Mouse (Mus musculus) kidney, embryonic 14.5 days (tissue): Measurements from ENCODE around the gene Fkbp9. TPM values are rescaled to one million over a fixed set of nuclear protein-coding genes. Genes with fewer than 3 reads are reported as not detected.

Experiments used
- ATAC-seq: fragments of 200-750 bp; cut with Nextera tagmentation; 2 replicates; pipeline ENCODE4 v1.8.0; 2017; ENCODE audit warnings: moderate number of reproducible peaks, mild to moderate bottlenecking, moderate TSS enrichment, moderate library complexity; ENCODE audit not compliant: low FRiP score, low TSS enrichment
- H3K27ac ChIP-seq: fragments of 300-500 bp; sonication (generic); 2 replicates; pipeline ENCODE4 v1.5.1; 2014; ENCODE audit warnings: low read depth, mild to moderate bottlenecking, low read length, moderate library complexity, mixed read lengths
- H3K27me3 ChIP-seq: fragments of 300-500 bp; sonication (generic); 2 replicates; pipeline ENCODE4 v1.6.1; 2014; ENCODE audit warnings: mild to moderate bottlenecking, low read length; ENCODE audit not compliant: control insufficient read depth, insufficient read depth
- H3K36me3 ChIP-seq: fragments of 300-500 bp; sonication (generic); 2 replicates; pipeline ENCODE4 v1.6.1; 2014; ENCODE audit warnings: low read length, mixed read lengths; ENCODE audit not compliant: control insufficient read depth, insufficient read depth
- H3K4me1 ChIP-seq: fragments of 300-500 bp; sonication (generic); 2 replicates; pipeline ENCODE4 v1.6.1; 2014; ENCODE audit warnings: low read length, mixed read lengths; ENCODE audit not compliant: control insufficient read depth, insufficient read depth
- H3K4me2 ChIP-seq: fragments of 300-500 bp; sonication (generic); replicated peaks from 2 replicates; pipeline ENCODE4 v1.6.1; 2014; ENCODE audit warnings: low read depth, mild to moderate bottlenecking, low read length
- H3K4me3 ChIP-seq: fragments of 300-500 bp; sonication (generic); 2 replicates; pipeline ENCODE4 v1.5.1; 2014; ENCODE audit warnings: mild to moderate bottlenecking, low read length
- H3K9ac ChIP-seq: fragments of 300-500 bp; sonication (generic); 2 replicates; pipeline ENCODE4 v1.6.1; 2014; ENCODE audit warnings: low read depth, mild to moderate bottlenecking, low read length, moderate library complexity
- H3K9me3 ChIP-seq: fragments of 300-500 bp; sonication (generic); 2 replicates; pipeline ENCODE4 v1.6.1; 2016; ENCODE audit warnings: low read length; ENCODE audit not compliant: control insufficient read depth
- WGBS: fragments of 180-500 bp; shearing (Covaris S2); extraction: QIAGEN DNeasy Blood & Tissue Kit; methylation state at CpG from one replicate; pipeline ENCODE4 v1.1.7; 2014; 5-methylcytosine and 5-hydroxymethylcytosine counted together
- polyA plus RNA-seq: library from polyadenylated mRNA; unstranded; fragments of >200 nt; fragmentation: Nextera tagmentation; extraction: Ambion mirVana; gene quantifications from 2 replicates; pipeline ENCODE4 v1.2.1, GENCODE M21; 2014

Fkbp9 gene
- polyA plus RNA-seq, 1 experiment from 2014 or later, result 103 TPM

DNA sequence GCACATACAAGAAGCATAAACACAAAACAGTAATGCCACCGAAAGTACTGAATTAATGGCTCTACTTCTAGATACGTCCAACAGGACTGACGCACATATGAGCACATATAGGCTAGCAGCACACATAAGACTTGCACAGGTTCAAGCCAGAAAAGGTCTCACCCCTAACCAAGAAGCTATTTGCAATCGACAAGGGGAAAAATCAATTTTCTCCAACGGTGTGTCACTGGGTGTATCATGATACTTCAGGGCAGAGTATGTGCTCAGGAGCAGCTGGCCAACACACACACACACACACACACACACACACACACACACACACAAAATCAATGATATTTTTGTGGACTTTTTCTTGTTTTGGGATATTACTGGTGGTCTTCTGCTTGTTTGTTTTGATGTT, 73.6 kb downstream of the Fkbp9 start:
- no peak for ATAC-seq
- Histone ChIP-seq H3K27me3 (no peaks in the 10 kb centered on the region), H3K9me3 (no peaks in the 10 kb centered on the region), H3K27ac (no peak overlapping the region), H3K4me2 (no peak overlapping the region), H3K9ac (no peak overlapping the region), H3K36me3 (no peaks in the 10 kb centered on the region), H3K4me3 (no peak overlapping the region), H3K4me1 (peaks cover 9% of the 10 kb centered on the region; the same call in 1 of the 2 replicates)
- 85% methylated on average over 5 of the region's 5 CpGs for WGBS

DNA sequence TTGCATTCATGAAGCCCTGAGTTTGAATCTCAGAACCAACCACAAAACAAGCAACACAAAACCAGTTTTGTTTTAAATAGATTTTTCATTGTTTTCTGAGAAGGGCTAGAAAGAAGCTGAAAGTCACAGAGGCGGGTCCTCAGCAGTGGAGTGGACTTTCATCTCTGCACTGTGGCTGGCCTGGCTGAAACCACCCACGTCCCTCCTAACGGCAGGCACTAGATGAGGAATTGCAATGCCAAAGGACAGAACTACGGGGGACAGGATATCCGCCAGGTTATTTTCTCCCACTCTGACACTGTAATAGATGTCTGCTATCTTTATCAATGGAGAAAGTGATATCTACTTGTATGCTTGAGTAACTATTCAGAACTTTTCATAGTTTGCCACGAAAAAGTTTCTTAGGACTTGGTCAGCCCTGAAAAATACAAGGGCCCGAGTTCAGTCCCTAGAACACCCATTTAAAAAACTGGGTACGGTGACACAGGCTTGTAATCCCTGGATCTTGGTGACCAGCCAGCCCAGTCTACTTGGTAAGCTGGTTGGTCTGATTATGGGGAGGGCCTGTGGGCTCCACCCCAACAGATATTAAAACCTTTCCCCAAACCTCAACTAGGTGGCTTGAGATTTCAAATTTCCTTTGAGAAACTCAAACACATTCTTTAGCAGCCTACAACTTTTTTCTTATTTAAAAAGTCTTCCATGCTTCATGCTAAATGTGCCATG, 74.4 kb downstream of the Fkbp9 start:
- no peak for ATAC-seq

DNA sequence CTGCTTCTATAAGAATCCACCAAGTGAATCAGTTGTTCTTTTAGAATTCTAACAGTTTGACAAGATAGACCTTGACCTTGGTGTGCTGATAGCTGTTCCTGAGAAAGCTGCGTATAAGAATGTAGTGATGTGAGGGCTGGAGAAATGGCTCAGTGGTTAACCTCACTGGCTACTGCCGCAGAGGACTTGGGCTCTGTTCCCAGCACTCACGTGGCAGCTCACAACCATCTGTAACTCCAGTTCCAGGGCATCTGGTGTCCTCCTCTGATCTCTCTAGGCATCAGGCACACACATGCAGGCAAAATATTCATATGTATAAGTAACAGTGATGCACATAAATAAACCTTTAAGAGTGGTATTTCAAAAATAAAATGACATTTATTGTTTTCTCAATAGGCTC, 76.1 kb downstream of the Fkbp9 start:
- no peak overlapping the region for H3K9ac ChIP-seq
- peaks cover 9% of the 10 kb centered on the region; the same call in 1 of the 2 replicates for H3K4me1 ChIP-seq
- no peak overlapping the region for H3K4me3 ChIP-seq
- WGBS, result 91% methylated on average over 3 of the region's 3 CpGs
- no peak overlapping the region for H3K4me2 ChIP-seq
- H3K27me3 ChIP-seq, result no peaks in the 10 kb centered on the region
- H3K9me3 ChIP-seq, result no peaks in the 10 kb centered on the region
- H3K27ac ChIP-seq, result no peak overlapping the region
- no peak for ATAC-seq
- no peaks in the 10 kb centered on the region for H3K36me3 ChIP-seq

More for the DNA sequence above, 74.4 kb downstream of the Fkbp9 start:
- Histone ChIP-seq H3K27ac (no peak overlapping the region), H3K9me3 (no peaks in the 10 kb centered on the region), H3K4me1 (peaks cover 9% of the 10 kb centered on the region; the same call in 1 of the 2 replicates), H3K36me3 (no peaks in the 10 kb centered on the region), H3K9ac (no peak overlapping the region), H3K27me3 (no peaks in the 10 kb centered on the region), H3K4me3 (no peak overlapping the region), H3K4me2 (no peak overlapping the region)
- WGBS, result 82% methylated on average over 8 of the region's 8 CpGs

DNA sequence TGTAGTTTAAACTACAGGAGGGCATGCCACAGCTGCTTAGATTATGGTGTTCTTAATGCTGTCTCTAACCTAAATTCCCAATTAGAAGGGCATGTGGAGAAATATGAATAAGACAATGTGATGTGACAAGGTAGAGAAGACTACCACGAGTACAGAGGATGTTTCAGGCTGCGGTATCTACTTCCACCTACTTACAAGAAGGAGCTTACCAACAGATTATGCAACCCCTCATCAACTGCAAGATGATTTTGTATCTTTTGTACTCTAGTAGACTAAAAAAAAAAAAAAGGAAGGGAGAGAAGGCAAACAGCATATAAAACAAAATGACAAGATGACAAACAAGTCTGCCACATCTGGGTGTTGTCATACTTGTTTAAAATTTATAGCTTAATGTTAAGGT, 76.5 kb downstream of the Fkbp9 start:
- no peaks in the 10 kb centered on the region for H3K27me3 ChIP-seq
- H3K9me3 ChIP-seq, result no peaks in the 10 kb centered on the region
- H3K4me3 ChIP-seq, result no peak overlapping the region
- 86% methylated on average over 2 of the region's 2 CpGs for WGBS
- no peaks in the 10 kb centered on the region for H3K36me3 ChIP-seq
- H3K4me1 ChIP-seq, result peaks cover 10% of the 10 kb centered on the region; the same call in 1 of the 2 replicates
- ATAC-seq, result no peak
- no peak overlapping the region for H3K4me2 ChIP-seq
- no peak overlapping the region for H3K9ac ChIP-seq
- no peak overlapping the region for H3K27ac ChIP-seq

DNA sequence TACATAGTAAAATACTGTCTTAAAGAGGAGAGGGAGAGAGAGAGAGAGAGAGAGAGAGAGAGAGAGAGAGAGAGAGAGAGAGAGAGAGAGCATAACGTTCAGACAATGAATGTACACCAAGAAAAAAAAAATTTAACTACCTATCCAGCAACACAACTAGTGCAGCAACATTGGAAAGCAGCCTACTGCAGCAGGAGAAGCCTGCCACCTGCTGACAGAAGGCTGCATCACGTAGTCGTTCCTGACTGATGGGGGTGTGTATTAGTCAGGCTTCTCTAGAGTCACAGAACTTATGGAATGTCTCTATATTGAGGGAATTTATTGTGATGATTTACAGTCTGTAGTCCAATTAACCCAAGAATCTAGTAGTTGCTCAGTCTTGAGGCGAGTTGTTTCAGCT, 77.1 kb downstream of the Fkbp9 start:
- Histone ChIP-seq H3K27me3 (no peaks in the 10 kb centered on the region), H3K9ac (no peak overlapping the region), H3K4me1 (peaks cover 12% of the 10 kb centered on the region; the same call in 1 of the 2 replicates), H3K9me3 (no peaks in the 10 kb centered on the region), H3K27ac (no peak overlapping the region), H3K4me2 (no peak overlapping the region), H3K36me3 (no peaks in the 10 kb centered on the region), H3K4me3 (no peak overlapping the region)
- no peak for ATAC-seq
- WGBS, result 13% methylated on average over 4 of the region's 4 CpGs

DNA sequence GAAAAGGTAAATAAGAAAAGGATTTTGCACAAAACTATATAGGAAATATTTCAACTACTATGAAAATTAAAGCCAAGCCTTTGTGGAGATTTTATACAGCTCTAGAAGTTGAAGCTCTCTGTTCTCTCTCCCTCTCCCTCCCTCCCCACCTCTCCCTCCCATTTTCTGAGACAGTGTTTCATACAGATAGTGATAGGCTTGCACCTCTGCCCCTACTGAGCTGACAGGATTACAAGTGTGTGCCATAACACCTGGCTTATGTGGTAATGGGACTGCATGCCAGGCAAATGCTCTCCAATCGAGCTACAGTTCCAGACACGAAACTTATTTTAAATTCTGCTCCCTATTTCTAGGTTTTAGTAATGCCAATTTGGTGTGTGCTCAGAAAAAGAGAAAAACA, 79.1 kb downstream of the Fkbp9 start:
- H3K4me3 ChIP-seq, result no peak overlapping the region
- ATAC-seq, result no peak

DNA sequence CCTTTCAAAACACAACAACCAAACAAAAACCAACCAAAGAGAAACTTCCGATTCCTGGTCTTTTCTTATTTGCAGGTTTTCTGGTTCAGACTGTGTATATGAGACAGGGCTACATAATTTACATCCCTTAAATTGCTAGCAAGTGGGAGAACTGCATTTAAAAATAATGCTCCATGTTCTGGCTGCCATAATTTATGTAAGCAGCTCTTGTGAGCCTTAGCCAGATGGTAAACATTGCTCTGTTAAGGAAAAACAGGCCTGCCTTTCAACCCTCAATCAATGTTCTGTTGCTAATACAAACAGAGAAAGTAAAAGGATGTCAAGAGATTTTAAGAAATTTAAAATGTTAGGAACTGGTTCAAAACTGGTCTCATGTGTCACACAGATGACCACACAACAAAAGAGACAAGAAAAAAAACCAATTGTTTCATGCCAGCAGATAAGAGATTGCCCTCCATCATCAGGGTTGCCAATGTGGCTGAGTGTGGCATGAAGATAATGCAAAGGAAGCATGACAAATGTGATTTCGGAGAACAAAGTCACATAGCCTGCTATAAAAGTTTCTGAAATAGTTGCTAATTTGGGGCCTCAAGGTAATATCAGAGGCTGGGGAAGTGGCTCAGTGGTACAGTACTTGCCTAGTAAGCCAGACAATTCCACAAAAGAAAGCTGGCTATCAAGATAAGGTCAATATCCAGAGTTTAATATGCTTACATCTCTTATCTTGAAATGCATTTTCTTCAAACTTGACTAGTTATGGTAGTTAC, 81.4 kb downstream of the Fkbp9 start:
- Histone ChIP-seq H3K9me3 (no peaks in the 10 kb centered on the region), H3K36me3 (no peaks in the 10 kb centered on the region), H3K4me2 (no peak overlapping the region), H3K4me3 (no peak overlapping the region), H3K4me1 (peaks cover 12% of the 10 kb centered on the region), H3K27me3 (no peaks in the 10 kb centered on the region), H3K27ac (no peak overlapping the region), H3K9ac (no peak overlapping the region)
- no peak for ATAC-seq
- 50% methylated on average over 2 of the region's 2 CpGs for WGBS

More for the DNA sequence above, 79.1 kb downstream of the Fkbp9 start:
- Histone ChIP-seq H3K27ac (no peak overlapping the region), H3K9me3 (no peaks in the 10 kb centered on the region), H3K36me3 (no peaks in the 10 kb centered on the region), H3K9ac (no peak overlapping the region), H3K4me1 (peaks cover 7% of the 10 kb centered on the region; the same call in 1 of the 2 replicates), H3K27me3 (no peaks in the 10 kb centered on the region), H3K4me2 (no peak overlapping the region)
- WGBS, result 88% methylated on average over 2 of the region's 2 CpGs

DNA sequence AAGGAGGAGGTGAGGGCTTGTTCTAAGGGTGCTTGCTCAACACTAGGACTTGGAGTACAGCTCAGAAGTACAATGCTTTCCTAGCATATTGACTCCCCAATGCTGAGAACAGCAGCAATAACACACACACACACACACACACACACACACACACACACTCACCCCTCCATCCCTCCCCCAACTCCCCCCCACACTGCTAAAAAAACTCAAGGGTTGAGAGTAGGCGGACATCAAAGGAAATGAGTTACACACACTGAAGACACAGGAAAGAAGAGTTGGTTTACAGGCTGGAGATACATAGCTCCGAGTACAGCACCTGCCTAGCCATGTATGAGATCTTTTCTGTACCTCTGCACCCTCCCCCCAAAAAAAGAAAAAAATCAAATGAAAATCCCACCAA, 84.4 kb downstream of the Fkbp9 start:
- no peak for ATAC-seq
- H3K27me3 ChIP-seq, result no peaks in the 10 kb centered on the region
- no peak overlapping the region for H3K4me3 ChIP-seq
- no peak overlapping the region for H3K27ac ChIP-seq
- no peaks in the 10 kb centered on the region for H3K36me3 ChIP-seq
- WGBS, result 69% methylated on average over 2 of the region's 2 CpGs
- peaks cover 24% of the 10 kb centered on the region for H3K4me1 ChIP-seq
- no peaks in the 10 kb centered on the region for H3K9me3 ChIP-seq
- H3K9ac ChIP-seq, result no peak overlapping the region
- H3K4me2 ChIP-seq, result no peak overlapping the region
